Mouse (Mus musculus): ENCODE measurements at regions not wholly inside any gene's neighbourhood (a gene's known extent, or its start where the extent isn't known, plus 50 kb on each side); places are given as distances from the start of the nearest gene placed in this dataset.

GRCm38 (mm10) chr12:25615377-25615776, 518.4 kb upstream of the Id2 start:
- Histone ChIP-seq H3K4me1 (ENCODE audit: insufficient read depth, low read length) (no peaks in the 10 kb centered on the region), H3K36me3 (ENCODE audit: insufficient read depth, low read length) (no peaks in the 10 kb centered on the region), H3K27ac (no peak overlapping the region), H3K9ac (replicated peaks; ENCODE audit: low read length) (no peak overlapping the region), H3K27me3 (ENCODE audit: insufficient read depth, low read length) (no peaks in the 10 kb centered on the region), H3K4me3 (ENCODE audit: low read length) (no peak overlapping the region), H3K4me2 (ENCODE audit: low read depth, low read length) (no peak overlapping the region), H3K9me3 (ENCODE audit: low read length) (no peaks in the 10 kb centered on the region)
- DNase-seq (ENCODE audit: low spot score) (no peak), ATAC-seq (no peak)
- no peak for TF ChIP-seq CTCF (IDR thresholded peaks at IDR 0.05; ENCODE audit: low read depth)
- WGBS = 55% methylated on average over 3 of the region's 3 CpGs

- H3K4me3 ChIP-seq (ENCODE audit: low read length) = no peak overlapping the region
- peak; percentile 12 for DNase-seq (ENCODE audit: low spot score)
- H3K9me3 ChIP-seq (ENCODE audit: low read length) = no peaks in the 10 kb centered on the region
- H3K27me3 ChIP-seq (ENCODE audit: insufficient read depth, low read length) = no peaks in the 10 kb centered on the region
- TF ChIP-seq CTCF (IDR thresholded peaks at IDR 0.05; ENCODE audit: low read depth) = no peak
- H3K9ac ChIP-seq (replicated peaks; ENCODE audit: low read length) = no peak overlapping the region
- no peak for ATAC-seq
- no peaks in the 10 kb centered on the region for H3K4me1 ChIP-seq (ENCODE audit: insufficient read depth, low read length)
- H3K36me3 ChIP-seq (ENCODE audit: insufficient read depth, low read length) = no peaks in the 10 kb centered on the region
- H3K4me2 ChIP-seq (ENCODE audit: low read depth, low read length) = no peak overlapping the region
- no peak overlapping the region for H3K27ac ChIP-seq
Observed at GRCm38 (mm10) chr12:25613473-25613872, 516.5 kb upstream of the Id2 start.

GRCm38 (mm10) chr12:25609045-25609444, 512.1 kb upstream of the Id2 start:
- no peak for TF ChIP-seq CTCF (IDR thresholded peaks at IDR 0.05; ENCODE audit: low read depth)
- no peaks in the 10 kb centered on the region for H3K36me3 ChIP-seq (ENCODE audit: insufficient read depth, low read length)
- no peaks in the 10 kb centered on the region for H3K9me3 ChIP-seq (ENCODE audit: low read length)
- WGBS = 24% methylated on average over 2 of the region's 2 CpGs
- no peak overlapping the region for H3K4me3 ChIP-seq (ENCODE audit: low read length)
- H3K4me2 ChIP-seq (ENCODE audit: low read depth, low read length) = no peak overlapping the region
- H3K4me1 ChIP-seq (ENCODE audit: insufficient read depth, low read length) = no peaks in the 10 kb centered on the region
- peak; percentile 71 for DNase-seq (ENCODE audit: low spot score)
- no peaks in the 10 kb centered on the region for H3K27me3 ChIP-seq (ENCODE audit: insufficient read depth, low read length)
- ATAC-seq = 0 out of 2 replicates have a peak, but pooled peaks have one; percentile 45
- H3K9ac ChIP-seq (replicated peaks; ENCODE audit: low read length) = no peak overlapping the region
- no peak overlapping the region for H3K27ac ChIP-seq

GRCm38 (mm10) chr12:25605396-25605795, 508.5 kb upstream of the Id2 start:
- Histone ChIP-seq H3K9ac (replicated peaks; ENCODE audit: low read length) (no peak overlapping the region), H3K9me3 (ENCODE audit: low read length) (no peaks in the 10 kb centered on the region), H3K4me2 (ENCODE audit: low read depth, low read length) (no peak overlapping the region), H3K4me3 (ENCODE audit: low read length) (no peak overlapping the region), H3K27ac (no peak overlapping the region), H3K27me3 (ENCODE audit: insufficient read depth, low read length) (no peaks in the 10 kb centered on the region), H3K36me3 (ENCODE audit: insufficient read depth, low read length) (no peaks in the 10 kb centered on the region), H3K4me1 (ENCODE audit: insufficient read depth, low read length) (no peaks in the 10 kb centered on the region)
- DNase-seq (ENCODE audit: low spot score) = no peak
- 87% methylated on average over 3 of the region's 3 CpGs for WGBS
- ATAC-seq = no peak
- no peak for TF ChIP-seq CTCF (IDR thresholded peaks at IDR 0.05; ENCODE audit: low read depth)

- WGBS = 85% methylated on average over 2 of the region's 2 CpGs
- Histone ChIP-seq H3K36me3 (ENCODE audit: insufficient read depth, low read length) (no peaks in the 10 kb centered on the region), H3K9me3 (ENCODE audit: low read length) (peaks cover 5% of the 10 kb centered on the region), H3K27me3 (ENCODE audit: insufficient read depth, low read length) (no peaks in the 10 kb centered on the region), H3K4me1 (ENCODE audit: insufficient read depth, low read length) (no peaks in the 10 kb centered on the region), H3K9ac (replicated peaks; ENCODE audit: low read length) (no peak overlapping the region), H3K4me2 (ENCODE audit: low read depth, low read length) (no peak overlapping the region), H3K27ac (no peak overlapping the region), H3K4me3 (ENCODE audit: low read length) (no peak overlapping the region)
- DNase-seq (ENCODE audit: low spot score) (no peak), ATAC-seq (no peak)
- TF ChIP-seq CTCF (IDR thresholded peaks at IDR 0.05; ENCODE audit: low read depth) = no peak
Observed at GRCm38 (mm10) chr12:25590262-25590661, 493.3 kb upstream of the Id2 start.

- H3K9ac ChIP-seq (replicated peaks; ENCODE audit: low read length) = no peak overlapping the region
- H3K27me3 ChIP-seq (ENCODE audit: insufficient read depth, low read length) = no peaks in the 10 kb centered on the region
- ATAC-seq (no peak), DNase-seq (ENCODE audit: low spot score) (no peak)
- H3K4me3 ChIP-seq (ENCODE audit: low read length) = no peak overlapping the region
- no peaks in the 10 kb centered on the region for H3K4me1 ChIP-seq (ENCODE audit: insufficient read depth, low read length)
- H3K9me3 ChIP-seq (ENCODE audit: low read length) = peaks cover 4% of the 10 kb centered on the region; the same call in 1 of the 2 replicates
- H3K27ac ChIP-seq = no peak overlapping the region
- TF ChIP-seq CTCF (IDR thresholded peaks at IDR 0.05; ENCODE audit: low read depth) = no peak
- H3K4me2 ChIP-seq (ENCODE audit: low read depth, low read length) = no peak overlapping the region
- WGBS = 94% methylated on average over 3 of the region's 3 CpGs
- no peaks in the 10 kb centered on the region for H3K36me3 ChIP-seq (ENCODE audit: insufficient read depth, low read length)
Observed at GRCm38 (mm10) chr12:25585746-25586145, 488.8 kb upstream of the Id2 start.

- TF ChIP-seq CTCF (IDR thresholded peaks at IDR 0.05; ENCODE audit: low read depth) = no peak
- WGBS = 91% methylated on average over 8 of the region's 8 CpGs
- Histone ChIP-seq H3K36me3 (ENCODE audit: insufficient read depth, low read length) (no peaks in the 10 kb centered on the region), H3K9me3 (ENCODE audit: low read length) (no peaks in the 10 kb centered on the region), H3K9ac (replicated peaks; ENCODE audit: low read length) (no peak overlapping the region), H3K4me1 (ENCODE audit: insufficient read depth, low read length) (no peaks in the 10 kb centered on the region), H3K27ac (no peak overlapping the region), H3K4me3 (ENCODE audit: low read length) (no peak overlapping the region), H3K27me3 (ENCODE audit: insufficient read depth, low read length) (no peaks in the 10 kb centered on the region), H3K4me2 (ENCODE audit: low read depth, low read length) (no peak overlapping the region)
- DNase-seq (ENCODE audit: low spot score) (no peak), ATAC-seq (no peak)
Observed at GRCm38 (mm10) chr12:25579407-25579806, 482.5 kb upstream of the Id2 start.
